Mouse (Mus musculus) MEL (cell line): ENCODE results near the gene Gria4. TPM values are rescaled to one million over a fixed set of nuclear protein-coding genes. Genes with fewer than 3 reads are reported as not detected.

Experiments used
- DNase-seq: peaks from one replicate; pipeline ENCODE4 v3.0.0; 2011; ENCODE audit warnings: low read depth, low spot score
- H3K27ac ChIP-seq: 2 replicates; pipeline ENCODE4 v1.5.1; 2012; ENCODE audit warnings: low read depth, mild to moderate bottlenecking, control low read depth, low read length, moderate library complexity; ENCODE audit not compliant: control insufficient read depth
- H3K27me3 ChIP-seq, 2 experiments: fragments of 150-350 bp in 1 of 2; sonication (generic) in 1 of 2; 2 replicates each; pipeline ENCODE4 v1.6.1; 2012; ENCODE audit warnings: low read length in 2 of 2, mild to moderate bottlenecking in 2 of 2, improper control_type of control experiment in 1 of 2, moderate library complexity in 1 of 2; ENCODE audit not compliant: insufficient read depth in 2 of 2, control insufficient read depth in 1 of 2
- H3K36me3 ChIP-seq, 2 experiments: 2 replicates each; pipeline ENCODE4 v1.6.1; 2012 to 2014; ENCODE audit warnings: low read length in 2 of 2, improper control_type of control experiment in 1 of 2, inconsistent platforms in 1 of 2, mild to moderate bottlenecking in 1 of 2; ENCODE audit not compliant: insufficient read depth in 2 of 2, control insufficient read depth in 1 of 2
- H3K4me1 ChIP-seq, 2 experiments: fragments of 150-350 bp in 1 of 2; sonication (generic) in 1 of 2; 2 replicates each; pipeline ENCODE4 v1.6.1; 2012; ENCODE audit warnings: low read length in 2 of 2, improper control_type of control experiment in 1 of 2, mild to moderate bottlenecking in 1 of 2; ENCODE audit not compliant: insufficient read depth in 2 of 2, control insufficient read depth in 1 of 2
- H3K4me3 ChIP-seq, 2 experiments: fragments of 150-350 bp in 1 of 2; sonication (generic) in 1 of 2; 2 replicates each; pipeline ENCODE4 v1.5.1; 2012; ENCODE audit warnings: low read depth in 2 of 2, low read length in 2 of 2, mild to moderate bottlenecking in 2 of 2, moderate library complexity in 2 of 2, control low read depth in 1 of 2, improper control_type of control experiment in 1 of 2; ENCODE audit not compliant: control insufficient read depth in 1 of 2, insufficient read depth in 1 of 2
- H3K79me2 ChIP-seq: 2 replicates; pipeline ENCODE4 v1.6.1; 2012; ENCODE audit warnings: mild to moderate bottlenecking, low read length, moderate library complexity; ENCODE audit not compliant: control insufficient read depth, poor library complexity, insufficient read depth
- H3K9ac ChIP-seq: 2 replicates; pipeline ENCODE4 v1.6.1; 2012; ENCODE audit warnings: low read depth, mild to moderate bottlenecking, control low read depth, low read length, moderate library complexity; ENCODE audit not compliant: control insufficient read depth, poor library complexity, severe bottlenecking
- H3K9me3 ChIP-seq: fragments of 150-350 bp; sonication (generic); replicated peaks from 2 replicates; pipeline ENCODE4 v1.6.1; 2012; ENCODE audit warnings: mild to moderate bottlenecking, low read length, improper control_type of control experiment, moderate library complexity; ENCODE audit not compliant: insufficient read depth
- EP300 ChIP-seq, 2 experiments: IDR thresholded peaks; 2 replicates each; pipeline ENCODE4 v1.6.1; 2011; ENCODE audit warnings: improper control_type of control experiment in 2 of 2, low read length in 2 of 2, low read depth in 1 of 2, mild to moderate bottlenecking in 1 of 2
- HCFC1 ChIP-seq: IDR thresholded peaks from 2 replicates; pipeline ENCODE4 v1.6.1; 2012; ENCODE audit warnings: low read depth, mild to moderate bottlenecking, inconsistent platforms, low read length, improper control_type of control experiment, moderate library complexity
- JUND ChIP-seq: IDR thresholded peaks from 2 replicates; pipeline ENCODE4 v1.6.1; 2011; ENCODE audit warnings: low read depth, mild to moderate bottlenecking, improper control_type of control experiment, low read length
- KAT2A ChIP-seq: conservative IDR thresholded peaks from 2 replicates; pipeline ENCODE4 v1.6.1; 2012; ENCODE audit warnings: low read depth, low read length, improper control_type of control experiment, inconsistent platforms
- MAZ ChIP-seq: IDR thresholded peaks from 2 replicates; pipeline ENCODE4 v1.6.1; 2012; ENCODE audit warnings: low read depth, mild to moderate bottlenecking, inconsistent platforms, low read length, improper control_type of control experiment
- MEF2A ChIP-seq: IDR thresholded peaks from 2 replicates; pipeline ENCODE4 v1.6.1; 2014; ENCODE audit warnings: low read depth, mild to moderate bottlenecking, inconsistent platforms, low read length, improper control_type of control experiment; ENCODE audit not compliant: poor library complexity, insufficient replicate concordance, severe bottlenecking; ENCODE audit errors: extremely low read depth
- NELFE ChIP-seq: IDR thresholded peaks from 2 replicates; pipeline ENCODE4 v1.6.1; 2011; ENCODE audit warnings: low read depth, low read length, improper control_type of control experiment
- NRF1 ChIP-seq: IDR thresholded peaks from 2 replicates; pipeline ENCODE4 v1.6.1; 2014; ENCODE audit warnings: low read depth, mild to moderate bottlenecking, inconsistent platforms, low read length, improper control_type of control experiment, moderate library complexity; ENCODE audit not compliant: poor library complexity, insufficient read depth, severe bottlenecking
- POLR2A ChIP-seq, 2 experiments: IDR thresholded peaks; 2 replicates each; pipeline ENCODE4 v1.6.1; 2011 to 2012; ENCODE audit warnings: low read length in 2 of 2, mild to moderate bottlenecking in 2 of 2, control low read depth in 1 of 2, improper control_type of control experiment in 1 of 2, low read depth in 1 of 2, moderate library complexity in 1 of 2; ENCODE audit not compliant: control insufficient read depth in 1 of 2, insufficient read depth in 1 of 2, poor library complexity in 1 of 2
- SIN3A ChIP-seq: IDR thresholded peaks from 2 replicates; pipeline ENCODE4 v1.6.1; 2012; ENCODE audit warnings: low read length, improper control_type of control experiment, inconsistent platforms
- SMC3 ChIP-seq: IDR thresholded peaks from 2 replicates; pipeline ENCODE4 v1.6.1; 2011; ENCODE audit warnings: low read depth, low read length, improper control_type of control experiment
- TAL1 ChIP-seq: IDR thresholded peaks from 2 replicates; pipeline ENCODE4 v1.6.1; 2012; ENCODE audit warnings: mild to moderate bottlenecking, inconsistent platforms, low read length, moderate library complexity, mixed read lengths
- TCF12 ChIP-seq: IDR thresholded peaks from 2 replicates; pipeline ENCODE4 v1.6.1; 2014; ENCODE audit warnings: low read depth, mild to moderate bottlenecking, inconsistent platforms, low read length, improper control_type of control experiment, moderate library complexity
- UBTF ChIP-seq: IDR thresholded peaks from 2 replicates; pipeline ENCODE4 v1.6.1; 2012; ENCODE audit warnings: low read depth, mild to moderate bottlenecking, inconsistent platforms, low read length, improper control_type of control experiment, moderate library complexity, borderline replicate concordance; ENCODE audit not compliant: insufficient read depth
- USF2 ChIP-seq, 2 experiments: IDR thresholded peaks; 2 replicates each; pipeline ENCODE4 v1.6.1; 2011 to 2012; ENCODE audit warnings: improper control_type of control experiment in 2 of 2, low read length in 2 of 2, borderline replicate concordance in 1 of 2, inconsistent platforms in 1 of 2, low read depth in 1 of 2, mild to moderate bottlenecking in 1 of 2; ENCODE audit not compliant: insufficient read depth in 1 of 2
- ZC3H11A ChIP-seq: IDR thresholded peaks from 2 replicates; pipeline ENCODE4 v1.6.1; 2012; ENCODE audit warnings: low read depth, mild to moderate bottlenecking, inconsistent platforms, low read length, improper control_type of control experiment
- ZKSCAN1 ChIP-seq: IDR thresholded peaks from 2 replicates; pipeline ENCODE4 v1.6.1; 2012; ENCODE audit warnings: low read depth, mild to moderate bottlenecking, inconsistent platforms, low read length, improper control_type of control experiment, moderate library complexity
- ZMIZ1 ChIP-seq: IDR thresholded peaks from 2 replicates; pipeline ENCODE4 v1.6.1; 2012; ENCODE audit warnings: low read depth, mild to moderate bottlenecking, inconsistent platforms, low read length, improper control_type of control experiment, moderate library complexity
- ZNF384 ChIP-seq: IDR thresholded peaks from 2 replicates; pipeline ENCODE4 v1.6.1; 2012; ENCODE audit warnings: low read depth, mild to moderate bottlenecking, inconsistent platforms, low read length, improper control_type of control experiment
- polyA plus RNA-seq, 2 experiments: library from polyadenylated mRNA; stranded (reverse) in 1 of 2; unstranded in 1 of 2; fragments of >175 nt in 1 of 2; fragments of >200 nt in 1 of 2; gene quantifications; 2 replicates each; pipeline versions ENCODE4 v1.2.1 to v1.2.4; 2012; ENCODE audit warnings: low replicate concordance in 2 of 2, low read depth in 1 of 2; ENCODE audit not compliant: insufficient read length in 2 of 2, insufficient read depth in 1 of 2, missing spikeins in 1 of 2
- total RNA-seq: library from RNA; depleted of rRNA; stranded (reverse); fragments of 300-350 nt; gene quantifications from 2 replicates; pipeline ENCODE4 v1.2.3, GENCODE M21; 2012

Gria4 gene
- total and polyA plus RNA-seq, 3 experiments: not detected

DNA sequence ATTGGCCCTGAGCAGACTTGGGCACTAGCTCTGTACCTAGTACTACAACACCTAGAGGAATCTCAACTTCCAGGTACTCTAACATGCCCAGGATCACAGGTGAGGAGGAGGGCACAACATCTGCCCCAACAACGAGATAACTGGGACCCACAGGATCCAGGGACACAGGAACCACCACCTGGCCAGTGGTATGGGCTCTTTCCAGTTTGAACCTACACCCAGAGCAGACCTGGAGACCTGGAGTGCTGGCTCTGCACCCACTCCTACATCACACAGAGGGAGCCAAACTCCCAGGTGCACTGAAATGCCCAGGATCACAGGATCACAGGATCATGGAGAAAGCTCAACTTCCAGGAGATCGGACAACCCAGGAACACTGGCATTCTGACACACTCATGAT is 309.6 kb downstream of the Gria4 start:
- no peak for DNase-seq
- Histone ChIP-seq H3K4me3 (no peak overlapping the region), H3K9ac (no peak overlapping the region), H3K36me3 (no peaks in the 10 kb centered on the region), H3K27me3 (no peaks in the 10 kb centered on the region), H3K9me3 (no peaks in the 10 kb centered on the region; the same call in 1 of the 2 replicates), H3K79me2 (no peaks in the 10 kb centered on the region), H3K4me1 (no peaks in the 10 kb centered on the region), H3K27ac (no peak overlapping the region)
- no peak for TF ChIP-seq ZNF384
- no peak for TF ChIP-seq USF2 (IDR thresholded peaks at IDR 0.05; ENCODE audit: borderline replicate concordance in 1 of 2, insufficient read depth in 1 of 2, low read depth in 1 of 2, low read length in 2 of 2)
- no peak for TF ChIP-seq SMC3
- TF ChIP-seq HCFC1: no peak
- no peak for TF ChIP-seq JUND
- no peak for TF ChIP-seq ZKSCAN1
- TF ChIP-seq TAL1: no peak
- TF ChIP-seq TCF12: no peak
- TF ChIP-seq MAZ: no peak

DNA sequence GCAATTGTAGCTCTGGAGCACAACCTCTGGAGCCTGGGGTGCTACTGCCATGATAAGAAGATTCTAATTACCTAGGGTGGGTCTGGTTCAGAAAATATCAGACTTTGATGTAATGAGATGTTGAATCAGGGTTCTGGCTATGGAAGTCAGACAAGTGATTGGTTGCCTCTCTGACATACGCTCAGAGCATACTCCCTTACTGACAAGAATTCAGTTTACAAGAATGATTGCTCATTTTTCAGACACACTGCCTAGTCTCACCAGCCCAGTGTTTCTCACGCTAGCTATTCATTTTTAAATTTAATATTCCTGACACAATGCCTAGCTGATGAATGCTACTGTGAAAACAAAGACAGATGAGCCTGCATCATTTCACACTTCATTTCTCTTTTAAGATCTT is 311.5 kb downstream of the Gria4 start:
- H3K27me3 ChIP-seq: no peaks in the 10 kb centered on the region
- H3K9me3 ChIP-seq: no peaks in the 10 kb centered on the region
- H3K9ac ChIP-seq: no peak overlapping the region
- no peak overlapping the region for H3K27ac ChIP-seq
- H3K79me2 ChIP-seq: no peaks in the 10 kb centered on the region
- H3K4me1 ChIP-seq: no peaks in the 10 kb centered on the region
- H3K4me3 ChIP-seq: no peak overlapping the region
- no peaks in the 10 kb centered on the region for H3K36me3 ChIP-seq
- DNase-seq: no peak
- TF ChIP-seq MEF2A (no peak), ZC3H11A (no peak), NELFE (no peak), EP300 (IDR thresholded peaks at IDR 0.05; ENCODE audit: low read depth in 1 of 2, low read length in 2 of 2) (no peak), UBTF (no peak), KAT2A (no peak), NRF1 (no peak), JUND (no peak), HCFC1 (no peak), POLR2A (IDR thresholded peaks at IDR 0.05; ENCODE audit: control insufficient read depth in 1 of 2, insufficient read depth in 1 of 2, low read depth in 1 of 2, low read length in 2 of 2, poor library complexity in 1 of 2) (no peak), SIN3A (no peak), ZMIZ1 (no peak)
